Mouse (Mus musculus) testis, postnatal 14 days (tissue): Measurements from ENCODE around the gene Rmnd5a.

ENCODE experiments used
- DNase-seq: peaks from one replicate; pipeline ENCODE4 v3.0.0; 2021; ENCODE audit warnings: low spot score

Gene Rmnd5a

DNA sequence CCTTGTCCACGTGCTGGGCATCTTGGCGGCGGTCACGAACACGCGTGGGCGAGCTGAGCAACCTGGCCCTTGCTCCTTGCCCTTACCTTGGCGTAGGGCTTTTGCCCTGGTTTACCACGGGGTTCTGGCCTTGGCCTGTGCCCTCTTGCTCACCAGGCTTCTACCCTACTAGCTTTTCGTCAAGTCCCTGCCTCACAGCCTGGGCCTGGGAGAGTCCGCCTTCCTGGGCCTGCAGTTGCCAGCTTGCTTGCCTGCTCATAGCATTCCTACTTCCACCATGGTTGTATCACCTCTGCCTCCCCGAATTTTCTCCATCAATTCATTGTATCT is 779 bp upstream of the Rmnd5a start:
- peak; percentile 85 for DNase-seq

DNA sequence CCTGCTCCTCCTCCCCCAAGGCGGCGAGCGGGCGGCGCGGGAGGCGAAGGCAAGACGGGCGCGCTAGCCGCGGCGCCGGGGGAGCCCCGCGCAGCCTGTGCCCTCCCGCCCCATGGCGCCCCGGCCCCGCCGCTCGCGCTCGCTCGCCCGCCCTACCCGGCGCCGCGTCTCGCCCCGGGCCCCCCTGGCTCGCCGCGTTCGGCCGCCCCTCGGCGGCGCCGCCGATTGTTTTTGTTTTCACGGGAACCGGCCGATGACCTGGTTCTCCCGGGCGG is 283 bp downstream of the Rmnd5a start:
- DNase-seq, result no peak

DNA sequence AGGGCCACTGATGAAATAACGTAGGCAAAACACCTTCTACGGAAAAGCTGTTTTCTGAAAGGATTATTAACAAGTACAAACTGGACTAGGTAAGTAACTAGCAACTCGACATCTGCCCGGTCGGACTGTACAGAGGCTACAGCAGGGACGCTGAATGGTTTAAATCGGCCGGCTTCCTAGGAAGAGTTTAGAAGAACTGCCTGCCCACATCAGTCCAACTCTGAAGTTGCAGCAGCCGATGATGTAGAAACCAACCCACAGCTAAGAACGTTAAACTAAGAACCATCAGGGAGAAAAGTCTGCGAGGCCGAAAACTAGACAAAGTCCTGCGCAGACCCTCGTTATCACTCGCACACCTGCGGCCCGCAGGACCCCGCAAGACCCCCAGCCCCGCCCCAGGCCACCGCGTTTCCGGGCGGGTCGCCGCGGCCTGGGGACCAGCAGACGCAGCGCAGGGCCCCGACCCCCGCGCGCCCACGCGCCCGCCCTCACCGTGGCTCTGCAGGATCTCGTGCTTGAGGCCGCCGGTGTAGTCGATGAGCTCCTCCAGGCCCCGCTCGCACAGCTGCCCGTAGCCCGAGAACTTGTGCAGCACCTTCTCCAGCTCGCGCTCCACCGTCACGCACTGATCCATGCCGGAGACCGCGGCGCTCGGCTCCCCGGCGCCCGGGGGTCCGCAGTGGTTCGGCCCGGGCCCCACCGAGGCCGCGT is 776 bp downstream of the Rmnd5a start:
- peak; percentile 81 for DNase-seq

DNA sequence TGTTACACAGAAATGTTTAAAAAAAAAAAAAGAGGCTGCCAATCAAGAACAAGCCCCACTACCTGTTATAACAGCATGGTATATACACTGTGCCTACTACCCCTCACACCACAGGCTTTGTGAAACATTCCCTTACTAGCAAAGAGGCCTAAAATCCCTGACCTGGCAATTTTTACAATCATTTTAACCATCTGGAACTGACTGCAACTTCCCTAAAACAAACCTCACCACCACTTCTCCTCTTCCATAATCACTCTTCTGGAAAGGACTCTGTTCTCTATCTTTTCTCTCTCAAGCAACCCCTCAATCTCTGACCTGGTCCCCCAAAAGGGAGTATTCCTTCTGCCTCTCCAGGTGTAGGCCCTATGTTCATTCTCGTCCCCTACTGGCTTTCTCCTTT is 2.4 kb downstream of the Rmnd5a start:
- DNase-seq, result no peak

DNA sequence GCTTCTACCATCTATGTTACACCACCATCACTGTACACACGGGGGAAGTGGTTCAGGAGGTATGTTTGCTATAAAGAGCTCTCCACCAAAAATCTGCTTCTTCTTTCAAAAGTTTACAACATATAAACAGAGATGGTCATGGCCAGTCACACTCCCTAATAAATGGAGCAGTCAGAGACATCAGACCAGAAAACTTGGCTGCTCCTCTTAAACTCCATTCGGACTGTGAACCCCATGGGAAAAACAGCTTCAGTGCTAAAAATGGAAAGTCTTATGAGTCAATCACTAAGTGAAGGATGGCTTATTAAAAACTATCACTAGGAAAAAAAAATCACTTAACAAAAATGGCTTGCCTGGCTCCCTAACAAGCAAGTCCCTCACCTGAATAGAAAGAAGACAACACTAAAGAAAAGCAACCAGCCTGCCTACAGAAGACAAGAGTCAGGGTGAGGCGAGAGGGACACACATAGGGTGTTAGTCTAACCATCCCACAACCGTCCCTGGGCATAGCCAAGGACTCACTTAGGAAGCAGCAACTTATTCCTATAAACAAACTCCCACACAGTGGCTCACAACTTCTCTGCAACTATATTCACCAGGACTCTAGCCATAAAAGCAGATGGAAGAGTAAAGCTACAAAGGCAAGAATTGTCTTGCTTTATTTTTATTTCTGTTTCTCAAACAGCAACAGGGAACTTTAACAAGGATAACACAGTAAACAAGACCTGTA is 12.3 kb downstream of the Rmnd5a start:
- no peak for DNase-seq

DNA sequence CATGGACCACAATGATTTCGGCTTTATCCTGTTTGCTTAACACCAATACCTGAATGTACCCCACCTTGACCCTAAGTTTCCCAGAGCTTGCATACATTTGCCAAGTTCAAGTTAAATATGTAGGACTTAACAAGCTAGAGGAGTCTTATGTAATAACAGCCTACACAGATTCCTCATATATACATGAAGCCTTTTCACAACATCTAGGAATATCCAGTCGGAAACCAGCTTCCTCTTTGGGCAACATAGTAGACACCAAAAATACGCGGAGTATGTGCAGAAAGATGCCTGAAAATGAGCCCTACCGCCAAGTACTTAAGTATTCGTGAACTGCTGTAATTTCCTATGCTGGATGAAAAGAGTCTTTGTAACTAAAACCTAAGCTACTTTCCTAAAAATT is 14.8 kb downstream of the Rmnd5a start:
- DNase-seq, result no peak

DNA sequence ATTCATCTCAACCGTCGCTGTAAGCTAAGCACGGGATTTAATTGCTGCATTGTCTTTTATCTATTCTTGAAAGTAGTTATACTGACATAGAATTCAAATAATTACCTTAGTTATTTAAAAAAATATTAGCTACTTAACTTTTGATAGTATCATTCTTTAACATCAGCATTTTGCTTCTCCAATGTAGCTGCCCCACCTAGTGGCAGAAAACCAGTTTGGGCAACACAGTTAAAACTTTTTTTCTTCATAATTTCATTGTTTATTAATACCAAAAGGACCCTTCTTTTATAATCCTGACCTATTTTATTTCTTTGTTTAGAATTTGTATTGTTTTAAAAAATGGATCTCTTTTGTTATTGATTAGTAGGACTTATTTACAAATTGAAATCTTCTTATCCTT is 17.3 kb downstream of the Rmnd5a start:
- DNase-seq, result no peak

DNA sequence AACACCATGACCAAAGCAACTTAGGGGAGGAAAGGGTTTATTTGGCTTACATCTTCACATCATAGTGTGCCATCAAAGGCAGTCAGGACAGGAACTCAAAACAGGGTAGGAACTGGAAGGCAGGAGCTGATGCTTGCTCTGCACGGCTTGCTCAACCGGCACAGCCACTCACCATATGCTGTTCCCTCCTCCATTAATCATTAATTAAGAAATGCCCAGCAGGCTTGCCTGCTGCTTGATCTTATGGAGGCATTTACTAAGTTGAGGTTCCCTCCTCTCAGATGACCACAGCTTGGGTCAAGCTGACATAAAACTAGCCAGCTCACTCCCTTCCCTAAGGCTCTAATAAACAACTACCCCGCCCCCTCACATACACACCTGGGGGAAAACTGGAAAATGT is 18.3 kb downstream of the Rmnd5a start:
- DNase-seq, result no peak

DNA sequence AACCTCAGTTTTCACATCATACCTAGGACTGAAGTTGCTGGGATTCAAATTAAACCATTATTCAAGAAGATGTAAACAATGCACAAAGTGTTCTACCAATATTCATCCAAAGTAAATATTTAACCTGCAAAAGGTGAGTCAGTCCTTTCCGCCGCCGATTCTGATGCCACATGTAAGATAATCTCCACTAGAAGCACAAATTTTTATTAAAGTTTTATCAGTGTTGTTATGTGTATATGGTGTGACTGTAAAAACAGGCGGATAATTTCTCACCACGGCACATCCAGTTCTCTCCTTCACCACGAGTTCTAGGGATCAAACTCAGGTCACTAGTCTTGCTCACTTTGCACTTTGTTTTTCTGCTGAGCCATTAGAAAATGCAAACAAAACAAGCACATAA is 19.6 kb downstream of the Rmnd5a start:
- no peak for DNase-seq

DNA sequence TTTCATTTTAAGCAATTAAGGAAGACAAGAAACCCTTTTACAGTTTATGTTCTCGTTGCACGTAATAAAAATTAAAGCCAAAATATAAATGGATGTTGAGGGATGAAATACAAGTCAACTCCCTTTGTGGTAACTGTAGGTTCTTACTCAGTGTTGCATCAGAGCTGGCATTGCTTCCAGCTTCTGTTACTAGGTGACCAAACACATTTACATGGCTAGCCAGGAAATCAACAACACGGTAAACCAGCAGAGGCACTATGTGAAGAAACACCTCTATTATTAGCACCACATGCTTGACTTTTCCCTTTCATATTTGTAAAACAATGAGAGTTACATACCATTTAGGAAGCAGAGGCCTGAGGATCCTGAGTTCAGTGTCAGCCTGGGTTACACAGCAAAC is 21.6 kb downstream of the Rmnd5a start:
- DNase-seq, result no peak

DNA sequence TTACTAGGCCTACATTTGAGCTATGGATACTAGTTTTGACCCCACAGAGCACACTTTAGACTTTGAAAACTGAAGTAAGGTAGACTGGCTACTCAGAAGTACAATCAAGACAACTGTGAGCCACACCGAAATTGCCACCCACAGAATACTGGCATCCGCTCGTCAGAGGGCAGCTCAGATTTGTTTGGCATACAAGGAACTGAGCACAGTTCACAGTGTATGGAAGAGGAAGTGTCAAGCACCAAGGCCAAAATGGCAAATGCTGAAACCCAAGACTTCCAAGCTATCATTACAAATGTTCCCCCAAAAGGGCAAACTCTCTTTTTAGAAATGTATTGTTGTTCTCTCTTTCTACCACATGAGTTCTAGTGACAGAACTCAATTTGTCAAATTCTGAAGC is 25.0 kb downstream of the Rmnd5a start:
- no peak for DNase-seq

DNA sequence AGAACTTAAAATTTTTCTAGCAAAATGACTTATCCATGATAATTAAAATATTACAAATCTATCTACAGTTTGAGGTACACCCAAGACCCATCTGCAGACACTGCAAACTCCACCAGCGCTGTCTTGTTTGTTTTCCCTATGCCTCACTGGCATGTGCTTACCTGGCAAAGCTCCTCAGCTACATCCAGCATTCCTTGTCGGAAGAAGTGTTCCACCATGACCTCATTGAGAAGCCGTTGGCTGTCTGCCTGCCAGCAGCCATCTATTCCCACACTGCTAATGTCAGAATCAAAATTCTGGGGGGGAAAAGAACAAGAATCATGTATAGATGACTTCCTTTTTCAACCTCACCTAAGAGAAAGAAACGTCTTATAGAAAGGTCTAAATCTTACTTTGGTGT is 25.8 kb downstream of the Rmnd5a start:
- DNase-seq, result no peak

DNA sequence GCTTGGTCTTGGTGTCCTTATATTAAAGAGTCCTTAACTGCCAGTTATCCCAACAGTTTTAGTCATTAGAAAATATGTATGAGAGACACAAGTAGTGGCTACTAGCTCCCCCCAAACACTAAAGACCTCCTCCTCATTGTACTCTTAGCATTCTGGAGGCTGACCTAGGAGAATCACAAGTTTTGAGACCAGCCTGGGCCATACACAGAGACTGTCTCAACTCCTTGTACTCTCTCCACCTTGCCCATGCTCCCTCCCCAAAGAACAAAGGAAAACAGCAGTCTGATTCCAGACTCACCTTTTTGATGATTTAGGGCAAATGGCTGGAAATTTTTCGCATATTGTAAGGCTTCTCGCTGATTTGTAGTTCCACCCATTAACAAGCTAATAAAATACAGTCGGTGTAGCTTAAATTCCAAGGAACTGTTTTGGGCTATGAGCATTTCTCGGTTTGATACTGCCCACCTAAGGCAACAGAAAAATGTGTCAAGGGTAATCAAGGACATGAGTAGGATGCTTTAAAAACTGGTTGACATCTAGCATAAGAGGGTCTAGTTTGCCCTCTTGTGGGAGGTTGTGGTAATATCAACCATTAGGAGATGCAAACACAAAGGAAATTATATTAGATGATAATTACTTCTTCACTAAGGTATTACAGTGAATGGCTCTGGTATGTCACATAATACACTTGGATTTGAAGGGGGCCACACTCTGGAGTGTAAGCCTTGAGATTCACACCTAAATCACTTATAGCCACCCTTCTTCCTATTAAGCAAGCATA is 41.4 kb downstream of the Rmnd5a start:
- no peak for DNase-seq

DNA sequence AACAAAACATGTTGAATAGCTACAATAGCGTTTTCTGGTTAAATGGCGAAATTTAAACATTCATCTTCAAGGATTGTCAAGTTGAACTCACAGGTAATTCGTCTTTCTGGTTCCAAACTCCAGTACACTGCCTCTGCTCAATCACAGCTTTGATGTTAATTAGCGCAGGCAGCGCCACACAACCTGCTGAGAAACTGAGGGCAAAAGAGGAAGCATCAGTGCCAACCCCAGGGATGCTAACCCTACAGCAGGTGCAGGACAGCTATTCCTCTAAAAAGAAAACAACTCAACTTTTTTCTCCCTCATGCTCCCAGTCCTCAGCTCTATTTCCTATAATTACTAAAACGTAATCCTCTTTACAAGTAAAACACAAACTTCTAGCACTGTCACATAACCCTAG is 43.7 kb downstream of the Rmnd5a start:
- DNase-seq, result no peak

DNA sequence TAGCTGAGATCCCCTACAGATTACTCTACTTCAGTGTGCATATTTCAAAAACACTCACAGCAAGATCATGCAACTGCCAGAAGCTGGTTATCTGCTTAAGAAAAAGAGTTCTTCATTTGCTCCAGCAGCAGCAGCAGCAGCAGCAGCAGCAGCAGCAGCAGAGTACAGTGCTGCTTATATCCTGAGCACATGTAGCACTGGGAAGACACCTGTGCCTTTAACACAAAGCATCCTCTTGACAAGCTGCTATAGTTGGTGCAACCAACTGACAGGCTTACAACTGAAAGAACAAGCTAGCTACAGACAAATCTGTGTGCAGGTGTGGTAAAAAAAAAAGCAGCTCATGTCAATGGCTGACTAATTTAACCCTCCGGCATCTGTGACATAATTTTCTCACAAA is 44.4 kb downstream of the Rmnd5a start:
- no peak for DNase-seq

DNA sequence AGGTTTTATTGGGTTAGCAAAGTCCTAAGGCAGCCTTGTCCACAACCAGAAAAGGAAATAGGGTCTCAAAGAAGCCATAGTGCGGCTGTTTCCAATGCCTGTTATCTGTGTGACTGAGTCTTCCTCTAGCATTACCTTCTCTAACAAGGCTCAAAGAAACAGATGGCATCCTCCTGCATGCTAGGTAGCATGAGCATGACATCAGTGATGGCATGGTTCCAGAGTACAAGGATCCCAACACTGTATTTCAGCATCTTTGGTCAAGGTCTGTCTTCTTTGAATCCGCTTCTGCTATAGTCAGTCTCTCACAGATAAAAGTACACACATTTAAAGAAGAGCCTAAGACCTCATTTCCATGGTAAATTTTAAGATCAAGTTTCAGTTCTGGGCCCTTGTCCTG is 49.9 kb downstream of the Rmnd5a start:
- DNase-seq, result no peak

DNA sequence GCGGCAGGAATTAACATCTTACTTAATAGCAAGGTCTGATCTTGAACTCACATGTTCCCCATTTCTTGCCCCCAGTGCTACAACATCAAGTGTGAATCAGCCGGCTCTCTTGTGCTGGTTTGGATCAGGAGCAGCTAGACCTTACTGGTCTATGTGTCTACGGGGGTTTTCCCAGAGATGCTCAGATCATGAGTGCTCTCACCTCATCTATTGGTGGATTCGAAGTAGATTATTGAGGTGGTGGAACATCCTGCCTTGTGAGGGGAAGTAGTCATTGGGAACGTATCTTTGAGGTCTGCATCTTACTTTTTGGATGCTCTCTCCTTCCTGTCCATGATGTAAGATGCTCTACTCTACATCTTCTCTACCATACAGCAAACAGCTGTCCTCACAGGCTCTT is 58.8 kb downstream of the Rmnd5a start:
- no peak for DNase-seq

DNA sequence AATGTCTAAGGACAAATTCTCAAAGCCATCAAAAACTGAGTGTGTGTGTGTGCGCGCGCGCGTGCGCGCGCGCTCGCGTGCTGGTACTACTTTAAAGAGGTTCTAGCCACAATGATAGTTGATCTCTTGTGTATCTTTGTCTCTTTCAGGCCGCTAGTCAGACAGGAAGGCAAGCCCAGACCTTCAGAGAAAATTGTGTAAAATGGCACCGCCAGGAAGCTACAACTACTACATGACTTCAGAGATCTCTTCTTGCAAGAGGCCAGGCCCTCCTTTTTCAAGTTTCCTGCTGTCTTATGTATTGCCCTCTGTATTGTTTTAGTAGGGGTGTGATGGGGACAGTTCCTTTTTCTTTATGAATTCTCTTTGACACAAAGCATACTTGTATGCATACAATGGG is 63.7 kb downstream of the Rmnd5a start:
- no peak for DNase-seq

DNA sequence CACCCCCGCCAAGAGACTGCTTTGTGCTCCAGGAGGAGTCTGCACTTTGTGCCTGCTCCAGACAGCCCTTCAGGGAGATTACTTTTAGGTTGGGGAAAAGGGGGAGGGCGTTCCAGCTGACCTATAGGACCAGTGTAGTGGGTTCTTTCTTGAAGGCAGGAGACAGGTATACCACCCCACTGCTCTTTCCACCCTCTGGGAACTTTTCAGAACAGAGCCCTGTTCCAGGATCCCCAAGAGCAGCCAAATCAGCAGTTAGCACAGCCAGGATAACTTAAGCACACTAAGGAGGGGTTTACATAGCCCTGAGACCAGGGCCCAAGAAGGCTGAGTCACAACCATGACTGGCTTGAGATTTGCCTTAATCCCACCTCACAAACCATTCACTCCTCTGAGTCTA is 65.5 kb downstream of the Rmnd5a start:
- no peak for DNase-seq

DNA sequence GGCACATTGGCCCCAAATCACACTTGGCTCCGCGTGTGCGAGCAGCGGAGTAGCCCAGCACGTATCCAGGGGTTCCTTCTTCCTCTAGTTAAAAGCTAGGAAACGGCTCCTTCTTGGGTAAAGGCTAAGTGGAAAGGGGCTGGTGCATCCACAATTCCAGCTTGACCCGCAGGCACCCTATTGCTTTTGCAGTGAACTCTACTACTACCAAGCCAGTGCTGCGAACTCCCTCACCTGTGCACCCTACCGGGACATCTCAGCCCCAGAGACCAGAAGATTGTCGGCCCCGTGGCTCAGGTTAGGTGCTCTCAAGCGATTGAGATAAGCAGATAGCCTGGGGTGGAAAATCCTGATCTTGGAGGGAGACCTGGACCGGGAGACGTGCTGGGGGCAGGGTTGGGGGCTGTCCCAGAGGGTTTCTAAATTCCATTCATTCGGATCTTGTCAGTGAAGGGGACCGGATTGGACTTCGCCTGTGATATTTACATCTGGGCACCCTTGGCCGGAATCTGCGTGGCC is 66.1 kb downstream of the Rmnd5a start:
- DNase-seq, result no peak

DNA sequence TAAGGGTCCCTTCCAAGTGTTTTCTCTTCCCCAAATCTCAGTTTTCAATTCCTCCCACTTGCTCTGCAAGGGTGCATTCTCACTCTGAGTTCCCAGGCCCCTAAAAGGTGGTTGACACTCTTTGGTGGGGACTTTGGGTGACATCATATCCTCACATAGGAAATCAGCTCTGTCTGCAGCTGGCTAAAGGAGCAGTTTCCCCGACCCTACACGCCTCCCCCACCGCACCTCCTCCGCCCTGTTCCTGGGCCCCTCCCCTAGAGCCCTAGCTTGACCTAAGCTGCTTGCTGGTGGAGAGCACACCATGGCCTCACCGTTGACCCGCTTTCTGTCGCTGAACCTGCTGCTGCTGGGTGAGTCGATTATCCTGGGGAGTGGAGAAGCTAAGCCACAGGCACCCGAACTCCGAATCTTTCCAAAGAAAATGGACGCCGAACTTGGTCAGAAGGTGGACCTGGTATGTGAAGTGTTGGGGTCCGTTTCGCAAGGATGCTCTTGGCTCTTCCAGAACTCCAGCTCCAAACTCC is 67.1 kb downstream of the Rmnd5a start, which contains the start of gene Cd8a:
Cd8a (plus strand) TSS at position 179 of the 527 bp plus-strand sequence.
- no peak for DNase-seq

DNA sequence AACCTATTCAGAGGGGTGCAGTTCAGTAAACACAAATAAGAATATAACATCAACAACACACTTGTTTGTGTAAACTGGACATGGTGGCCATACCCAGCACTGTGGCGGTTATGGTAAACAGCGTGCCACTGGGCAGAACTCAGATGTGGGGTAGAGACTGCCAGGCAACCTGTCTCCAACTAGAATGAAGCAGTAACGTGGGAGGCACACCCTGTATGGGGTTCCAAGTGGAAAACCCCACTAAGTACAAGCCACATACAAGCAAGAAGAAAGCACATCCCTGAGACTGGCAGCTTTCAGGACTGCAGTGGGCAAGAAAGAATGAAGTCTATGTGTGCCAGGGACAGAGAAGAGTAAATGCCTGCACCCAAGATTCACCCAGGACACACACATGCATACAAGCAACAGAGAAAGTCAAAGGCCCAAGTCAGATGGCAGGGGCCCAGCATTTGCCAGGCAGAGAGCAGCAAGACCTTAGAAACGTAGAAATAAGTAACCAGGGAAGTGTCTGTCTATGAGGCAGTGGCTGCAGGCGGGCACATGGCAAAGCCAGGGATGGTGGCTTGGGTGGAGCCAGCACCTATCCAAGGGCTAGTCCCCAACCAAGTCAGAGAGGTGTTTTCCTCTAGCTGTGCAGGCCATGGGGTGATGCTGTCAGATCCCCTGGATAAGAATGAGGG is 68.3 kb downstream of the Rmnd5a start:
- no peak for DNase-seq
